Mouse (Mus musculus): Measurements from ENCODE around the gene Olfr545. TPM values are rescaled to one million over a fixed set of nuclear protein-coding genes. Genes with fewer than 3 reads are reported as not detected.
"Not testable (repeated sequence)": the region's sequence is repeated elsewhere in the genome, so short reads cannot be mapped to it uniquely, and the experiment has no call there.

Olfr545 gene
- total RNA-seq, 2 experiments from 2014 or later = not detected

DNA sequence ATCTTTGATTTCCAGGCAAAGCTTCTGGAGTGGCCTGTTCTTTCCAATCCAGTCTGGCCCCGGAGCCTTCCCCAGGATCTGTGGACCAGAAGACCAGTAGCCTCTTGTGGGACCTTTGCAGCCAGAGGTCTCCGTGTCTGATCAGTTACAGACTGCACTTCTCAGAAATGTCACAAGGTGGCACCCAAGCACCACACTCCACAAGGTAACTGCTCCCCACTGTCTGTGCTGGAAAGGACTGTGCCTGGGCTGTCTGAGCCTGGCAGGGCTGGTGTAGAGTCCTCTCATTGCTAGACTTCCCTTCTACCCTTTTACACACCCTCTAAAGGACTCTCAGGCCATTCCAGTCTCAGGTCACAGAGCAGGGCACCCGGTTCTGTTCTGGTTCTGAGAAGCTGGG lies 7.5 kb upstream of the Olfr545 start:
- no peak overlapping the region for H3K27ac ChIP-seq
- peak; percentile 56 to 80 for DNase-seq (ENCODE audit: low spot score in 2 of 2)
- TF ChIP-seq CTCF (conservative IDR thresholded peaks at IDR 0.05) = peak; percentile 97
- H3K4me3 ChIP-seq = no peak overlapping the region

DNA sequence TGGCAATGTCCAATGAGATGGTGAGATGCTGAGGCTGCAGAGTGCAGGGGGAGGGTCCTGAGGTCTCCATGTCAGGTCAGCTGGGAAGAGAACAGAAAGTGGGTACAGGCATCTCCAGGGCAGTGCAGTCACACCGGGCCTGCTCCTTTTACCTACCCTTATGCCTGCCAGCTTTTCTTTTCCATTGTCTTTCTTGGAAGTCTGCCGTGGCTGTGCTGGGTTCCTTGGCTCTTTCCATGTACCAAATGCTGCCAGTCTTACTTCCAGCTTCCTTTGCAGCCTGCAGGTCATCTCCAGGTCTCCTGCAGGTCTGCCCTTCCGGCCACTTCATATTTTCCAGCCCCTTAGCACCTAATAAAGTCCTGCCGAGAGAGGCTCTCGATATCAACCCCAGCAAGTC lies 2.6 kb upstream of the Olfr545 start:
- DNase-seq (ENCODE audit: low spot score in 2 of 2) = no peak
- Histone ChIP-seq H3K27ac (no peak overlapping the region), H3K4me3 (no peak overlapping the region)
- no peak for TF ChIP-seq CTCF (conservative IDR thresholded peaks at IDR 0.05)

DNA sequence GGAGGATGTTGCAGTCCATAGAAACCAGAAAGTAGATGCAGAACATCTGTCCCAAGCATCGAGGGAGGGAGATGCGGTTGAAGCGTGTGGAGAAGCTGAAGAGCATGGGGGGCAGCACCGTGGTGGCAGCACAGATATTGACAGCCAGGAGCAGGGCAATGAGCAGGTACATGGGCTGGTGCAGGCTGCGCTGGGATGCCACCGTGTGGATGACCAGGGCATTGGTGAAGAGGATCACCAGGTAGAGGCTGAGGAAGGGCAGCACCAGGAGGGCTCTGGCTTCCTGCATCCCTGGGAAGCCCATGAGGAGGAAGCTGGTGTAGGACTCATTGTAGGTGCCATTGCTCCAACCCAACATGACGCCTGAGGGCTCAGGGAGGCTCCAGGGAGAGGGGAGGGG lies 5.0 kb downstream of the Olfr545 start:
- H3K4me3 ChIP-seq; DNase-seq (ENCODE audit: low spot score in 2 of 2); H3K27ac ChIP-seq: not testable (repeated sequence)

DNA sequence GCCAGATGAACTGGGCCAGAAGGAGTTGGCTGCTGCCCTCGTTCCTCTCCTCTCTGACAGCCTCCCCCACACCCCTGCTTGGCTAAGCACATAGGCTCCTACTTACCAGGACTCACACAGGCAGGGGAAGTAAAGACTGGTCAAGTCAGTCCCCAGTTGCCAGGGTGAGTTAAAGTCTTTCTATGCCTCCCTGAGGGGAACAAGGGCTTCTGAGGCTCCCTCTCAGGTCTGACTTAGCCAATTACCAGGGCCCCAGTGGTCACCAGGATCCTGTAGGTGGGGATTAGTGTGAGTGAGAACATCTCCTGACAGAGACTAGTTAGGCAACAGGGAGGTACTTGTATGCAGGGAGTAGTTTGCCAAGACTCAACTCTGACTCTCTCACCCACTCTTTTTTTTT lies 11.2 kb downstream of the Olfr545 start, which contains the start of gene Olfr544:
Gene Olfr544, minus strand, starts transcription at position 153 of the 400 bp plus-strand sequence.
- no peak for DNase-seq (ENCODE audit: low spot score in 2 of 2)
- no peak for TF ChIP-seq CTCF (conservative IDR thresholded peaks at IDR 0.05)
- no peak within 1 kb of the TSS for H3K4me3 ChIP-seq
- no peak within 1 kb of the TSS for H3K27ac ChIP-seq

DNA sequence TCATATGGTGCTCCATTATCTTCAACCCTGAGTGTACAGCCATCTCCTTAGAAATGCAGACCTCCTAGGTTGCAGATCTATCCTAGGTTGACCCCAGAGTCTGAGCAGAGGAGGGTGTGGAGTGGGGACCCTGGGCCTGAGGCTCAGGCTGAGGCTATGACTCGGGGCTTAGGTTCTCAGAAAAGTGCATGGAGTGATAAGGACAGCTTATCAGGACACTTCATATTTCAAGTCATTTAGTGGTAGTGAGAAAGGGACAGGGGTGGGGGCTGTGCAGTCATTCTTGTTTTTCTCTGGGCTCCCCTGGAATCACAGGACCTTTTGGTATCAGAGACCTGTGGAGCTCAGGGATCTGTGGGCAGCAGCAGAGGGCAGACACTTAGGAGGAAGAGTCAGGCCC lies 13.3 kb downstream of the Olfr545 start:
- no peak for DNase-seq (ENCODE audit: low spot score in 2 of 2)
- no peak for TF ChIP-seq CTCF (conservative IDR thresholded peaks at IDR 0.05)
- H3K27ac ChIP-seq = no peak overlapping the region
- no peak overlapping the region for H3K4me3 ChIP-seq

DNA sequence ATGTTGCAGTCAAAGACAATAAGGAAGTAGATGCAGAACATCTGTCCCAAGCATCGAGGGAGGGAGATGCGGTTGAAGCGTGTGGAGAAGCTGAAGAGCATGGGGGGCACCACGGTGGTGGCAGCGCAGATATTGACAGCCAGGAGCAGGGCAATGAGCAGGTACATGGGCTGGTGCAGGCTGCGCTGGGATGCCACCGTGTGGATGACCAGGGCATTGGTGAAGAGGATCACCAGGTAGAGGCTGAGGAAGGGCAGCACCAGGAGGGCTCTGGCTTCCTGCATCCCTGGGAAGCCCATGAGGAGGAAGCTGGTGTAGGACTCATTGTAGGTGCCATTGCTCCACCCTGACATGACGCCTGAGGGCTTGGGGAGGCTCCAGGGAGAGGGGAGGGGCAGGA lies 14.6 kb downstream of the Olfr545 start:
- H3K4me3 ChIP-seq; DNase-seq (ENCODE audit: low spot score in 2 of 2); H3K27ac ChIP-seq: not testable (repeated sequence)

DNA sequence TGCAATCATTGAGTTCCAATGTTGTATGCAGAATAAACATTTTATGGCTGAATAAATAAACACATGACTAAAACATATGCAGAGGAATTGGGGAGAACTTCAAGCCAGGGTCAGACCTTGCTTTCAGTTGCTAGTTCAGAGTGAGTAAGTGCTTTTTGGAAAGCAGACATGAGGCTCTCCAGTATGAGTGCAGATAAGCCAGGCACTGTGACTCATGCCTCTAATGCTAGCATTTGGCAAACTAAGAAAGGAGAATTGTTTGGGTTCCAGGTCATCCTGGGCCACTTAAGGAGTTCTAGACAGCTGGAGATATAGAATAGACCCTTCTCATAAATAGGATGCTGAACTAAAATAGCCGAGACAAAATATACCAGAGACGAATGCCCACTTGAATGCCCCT lies 15.7 kb downstream of the Olfr545 start:
- no peak for TF ChIP-seq CTCF (conservative IDR thresholded peaks at IDR 0.05)
- H3K27ac ChIP-seq = no peak overlapping the region
- DNase-seq (ENCODE audit: low spot score in 2 of 2) = no peak

DNA sequence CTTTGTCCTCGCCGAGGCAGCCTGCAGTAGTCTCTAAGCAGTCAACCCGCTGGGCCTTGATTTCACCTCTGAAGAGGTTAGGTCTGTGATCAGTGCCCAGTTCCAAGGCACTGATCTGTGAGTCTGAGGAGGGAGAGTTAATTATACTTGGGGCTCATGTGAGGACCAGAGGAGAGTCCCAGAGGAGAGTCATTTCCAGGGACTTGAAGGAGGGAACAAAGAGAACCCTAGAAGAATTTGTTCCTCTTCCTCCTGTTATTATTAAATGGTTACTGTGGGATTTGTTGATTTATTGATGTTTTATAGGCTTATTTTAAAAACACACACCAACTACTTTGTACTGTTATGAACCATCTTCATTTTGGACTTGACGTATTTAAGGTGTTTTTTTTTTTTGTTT lies 17.8 kb downstream of the Olfr545 start, which contains the start of gene Olfr543:
Gene Olfr543, minus strand, starts transcription at position 101 of the 400 bp plus-strand sequence.
- no peak for TF ChIP-seq CTCF (conservative IDR thresholded peaks at IDR 0.05)
- no peak for DNase-seq (ENCODE audit: low spot score in 2 of 2)
- no peak within 1 kb of the TSS for H3K27ac ChIP-seq
- no peak within 1 kb of the TSS for H3K4me3 ChIP-seq

More for the DNA sequence above, 15.7 kb downstream of the Olfr545 start:
- H3K4me3 ChIP-seq = no peak overlapping the region

DNA sequence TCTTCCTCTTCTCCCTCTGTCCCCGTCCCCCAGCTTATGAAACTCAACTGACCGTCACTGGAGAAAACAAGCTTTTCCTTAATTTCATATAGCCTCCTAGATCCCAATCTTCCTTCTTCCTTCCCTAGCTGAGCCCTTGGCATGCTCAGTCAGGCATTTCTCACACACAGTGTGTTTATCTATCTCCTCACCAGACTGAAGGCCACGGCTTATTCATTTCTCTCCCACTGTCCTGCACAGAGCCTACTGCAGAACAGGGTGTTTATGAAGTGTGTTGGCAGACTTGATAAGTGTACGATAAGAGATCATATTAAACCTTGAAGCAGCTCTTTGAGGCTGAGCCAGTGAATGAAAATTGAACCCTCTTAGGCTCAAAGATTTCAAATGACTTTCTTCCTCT lies 18.6 kb downstream of the Olfr545 start:
- DNase-seq (ENCODE audit: low spot score in 2 of 2) = no peak
- TF ChIP-seq CTCF (conservative IDR thresholded peaks at IDR 0.05) = no peak
- Histone ChIP-seq H3K4me3 (no peak overlapping the region), H3K27ac (no peak overlapping the region)

DNA sequence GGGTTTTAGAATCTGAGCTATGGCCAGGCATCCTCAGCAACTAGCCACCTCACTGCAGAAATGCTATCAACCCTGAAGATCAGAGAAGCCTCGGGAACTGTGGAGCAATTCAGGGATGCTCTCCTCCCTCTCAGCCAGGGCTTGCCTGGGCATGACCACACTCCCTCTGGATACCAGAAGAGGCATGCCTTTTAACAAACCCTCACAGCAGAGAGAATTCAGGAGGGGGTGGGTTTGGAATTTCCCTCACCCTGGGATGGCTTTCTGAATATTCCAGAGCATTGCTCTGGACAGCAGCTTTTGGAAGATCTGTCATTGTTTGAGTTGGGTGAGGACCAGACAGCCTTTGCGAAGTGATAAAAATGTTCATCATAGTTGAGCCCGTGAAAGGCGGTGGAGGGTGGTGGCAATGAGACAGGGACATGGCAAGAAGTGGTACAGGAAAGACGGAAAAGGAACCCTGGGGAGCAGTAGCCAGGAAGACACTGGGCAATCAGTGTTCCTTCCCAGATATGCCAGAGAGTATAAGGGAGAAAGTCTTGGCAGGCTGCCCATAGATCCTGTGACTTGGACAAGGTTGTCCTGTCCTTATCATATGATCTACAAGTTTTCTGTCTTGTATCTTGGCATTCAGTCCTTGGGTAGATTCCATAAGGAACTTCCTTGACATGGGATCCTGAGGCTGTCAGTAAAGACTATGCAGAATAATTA lies 19.9 kb downstream of the Olfr545 start:
- Histone ChIP-seq H3K4me3 (no peak overlapping the region), H3K27ac (no peak overlapping the region)
- no peak for TF ChIP-seq CTCF (conservative IDR thresholded peaks at IDR 0.05)
- no peak for DNase-seq (ENCODE audit: low spot score in 2 of 2)

DNA sequence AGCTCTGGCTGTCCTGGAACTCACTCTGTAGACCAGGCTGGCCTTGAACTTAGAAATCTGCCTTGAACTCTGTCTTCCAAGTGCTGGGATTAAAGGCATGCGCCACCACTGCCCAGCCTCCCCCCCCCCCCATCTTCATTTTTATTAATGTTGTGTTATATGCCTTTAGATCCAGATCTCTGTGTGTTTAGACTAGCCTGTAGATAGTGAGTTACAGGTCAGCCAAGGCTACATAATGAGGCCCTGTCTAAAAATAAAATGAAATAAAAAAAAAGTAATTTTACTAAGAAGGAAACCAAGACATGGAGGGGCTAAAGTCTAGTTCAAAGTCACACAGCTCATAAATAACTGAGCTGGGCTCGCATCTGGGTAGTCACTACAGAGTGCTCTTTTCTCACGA lies 20.4 kb downstream of the Olfr545 start:
- Histone ChIP-seq H3K27ac (no peak overlapping the region), H3K4me3 (no peak overlapping the region)
- no peak for DNase-seq (ENCODE audit: low spot score in 2 of 2)
- TF ChIP-seq CTCF (conservative IDR thresholded peaks at IDR 0.05) = no peak

DNA sequence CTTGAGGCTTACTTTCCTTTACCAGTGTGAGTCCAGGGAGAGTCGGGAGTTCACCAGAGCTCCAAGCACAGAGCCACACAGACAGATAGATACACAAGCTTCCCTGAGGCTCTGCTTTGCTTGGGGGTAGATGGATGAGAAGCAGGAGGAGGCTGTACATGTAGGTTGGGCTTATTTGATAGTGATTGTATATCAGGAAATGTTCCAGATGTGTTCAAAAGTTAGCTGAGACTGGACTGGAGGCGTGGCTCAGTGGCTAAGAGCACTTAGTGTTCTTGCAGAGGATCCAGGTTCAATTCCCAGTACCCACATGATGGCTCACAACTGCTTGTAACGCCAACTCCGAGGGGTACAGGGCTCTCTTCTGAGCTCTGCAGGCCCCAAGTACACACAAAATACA lies 20.9 kb downstream of the Olfr545 start:
- no peak for TF ChIP-seq CTCF (conservative IDR thresholded peaks at IDR 0.05)
- no peak for DNase-seq (ENCODE audit: low spot score in 2 of 2)
- Histone ChIP-seq H3K27ac (no peak overlapping the region), H3K4me3 (no peak overlapping the region)

DNA sequence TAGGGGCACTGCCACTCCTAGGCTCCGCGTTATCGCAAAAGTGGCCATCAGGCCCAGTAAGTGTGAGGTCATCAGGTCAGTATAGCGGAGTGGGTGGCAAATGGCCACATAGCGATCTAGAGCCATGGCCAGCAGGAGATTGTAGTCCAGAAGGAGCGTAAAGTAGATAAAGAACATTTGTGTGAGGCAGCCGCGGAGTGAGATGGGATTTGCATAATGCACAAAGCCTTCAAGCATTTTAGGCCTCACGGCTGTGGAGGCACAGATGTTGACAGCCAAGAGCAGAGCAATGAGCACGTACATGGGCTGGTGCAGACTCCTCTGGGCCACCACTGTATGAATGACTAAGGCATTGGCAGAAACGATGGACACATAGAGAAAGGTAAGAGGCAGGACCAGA lies 22.0 kb downstream of the Olfr545 start:
- Histone ChIP-seq H3K27ac (no peak overlapping the region), H3K4me3 (no peak overlapping the region)
- DNase-seq (ENCODE audit: low spot score in 2 of 2) = no peak
- no peak for TF ChIP-seq CTCF (conservative IDR thresholded peaks at IDR 0.05)

DNA sequence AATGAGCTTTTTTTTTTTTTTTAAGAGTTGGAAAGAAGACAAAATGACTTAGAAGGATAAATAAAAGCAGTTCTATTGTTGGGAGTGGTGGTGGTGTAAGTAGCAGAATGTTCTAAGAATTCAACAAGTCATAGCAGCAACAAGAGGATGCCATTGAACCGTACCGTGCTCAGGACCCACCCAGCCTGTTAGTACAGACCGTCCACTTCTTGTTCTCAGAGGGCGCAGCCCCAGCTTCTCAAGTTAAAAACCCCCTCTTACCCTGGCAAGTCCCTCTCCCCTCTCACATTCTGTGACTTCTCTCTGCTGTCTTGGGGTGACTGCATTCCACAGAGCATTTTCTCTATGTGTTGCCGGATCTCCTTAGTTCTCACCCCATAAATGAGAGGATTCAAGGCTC lies 22.8 kb downstream of the Olfr545 start:
- no peak for TF ChIP-seq CTCF (conservative IDR thresholded peaks at IDR 0.05)

More for the DNA sequence above, 22.8 kb downstream of the Olfr545 start:
- no peak for DNase-seq (ENCODE audit: low spot score in 2 of 2)
- no peak overlapping the region for H3K4me3 ChIP-seq
- no peak overlapping the region for H3K27ac ChIP-seq

Data from layer of hippocampus, adult 2 months (tissue).